Mouse (Mus musculus) bone marrow macrophage, adult 2 months (primary cell): ENCODE measurements around the gene Hipk3. TPM values are rescaled to one million over a fixed set of nuclear protein-coding genes. Genes with fewer than 3 reads are reported as not detected.

Experiments
- H3K27ac ChIP-seq: 2 replicates; pipeline ENCODE4 v1.5.1; 2012; ENCODE audit warnings: low read depth, low read length; ENCODE audit not compliant: insufficient read depth
- H3K4me1 ChIP-seq: 2 replicates; pipeline ENCODE4 v1.6.1; 2012; ENCODE audit warnings: low read length; ENCODE audit not compliant: control insufficient read depth, insufficient read depth
- H3K4me3 ChIP-seq: 2 replicates; pipeline ENCODE4 v1.5.1; 2012; ENCODE audit warnings: mild to moderate bottlenecking, low read length, moderate library complexity; ENCODE audit not compliant: insufficient read depth
- CTCF ChIP-seq: IDR thresholded peaks from 2 replicates; pipeline ENCODE4 v1.5.1; 2012; ENCODE audit warnings: low read depth, mild to moderate bottlenecking, low read length, moderate library complexity
- POLR2A ChIP-seq: IDR thresholded peaks from 2 replicates; pipeline ENCODE4 v1.6.1; 2012; ENCODE audit warnings: mild to moderate bottlenecking, low read depth, low read length, borderline replicate concordance
- polyA plus RNA-seq: library from polyadenylated mRNA; stranded (reverse); fragments of >200 nt; gene quantifications from 2 replicates; pipeline ENCODE4 v1.2.4, GENCODE M21; 2012; ENCODE audit not compliant: missing spikeins, insufficient read depth, insufficient read length

Gene Hipk3
- polyA plus RNA-seq: 30.9 and 36.2 TPM in 2 replicates

GRCm38 (mm10) chr2:104493951-104494800 is at the start of gene Hipk3:
Gene Hipk3, minus strand, starts transcription at chr2:104494446.
- H3K27ac ChIP-seq: peak within 1 kb of the TSS; percentile 95
- peak within 1 kb of the TSS; percentile 85 for H3K4me3 ChIP-seq
- H3K4me1 ChIP-seq: peaks cover 14% of the 10 kb centered on the region
- no peak for TF ChIP-seq CTCF
- no peak for TF ChIP-seq POLR2A

- Histone ChIP-seq H3K27ac (no peak overlapping the region), H3K4me3 (no peak overlapping the region), H3K4me1 (no peaks in the 10 kb centered on the region)
- no peak for TF ChIP-seq POLR2A
- TF ChIP-seq CTCF: no peak
These were observed 46.0 kb upstream of the Hipk3 start for GRCm38 (mm10) chr2:104540286-104540685.

- H3K4me1 ChIP-seq: no peaks in the 10 kb centered on the region
- TF ChIP-seq POLR2A (no peak), CTCF (no peak)
- H3K4me3 ChIP-seq: no peak overlapping the region
- no peak overlapping the region for H3K27ac ChIP-seq
These were observed 40.5 kb upstream of the Hipk3 start for GRCm38 (mm10) chr2:104534751-104535150.

- TF ChIP-seq CTCF (no peak), POLR2A (no peak)
These were observed 38.3 kb upstream of the Hipk3 start for GRCm38 (mm10) chr2:104532548-104532947.

GRCm38 (mm10) chr2:104526559-104526958 is 32.3 kb upstream of the Hipk3 start:
- no peak overlapping the region for H3K4me3 ChIP-seq
- no peaks in the 10 kb centered on the region for H3K4me1 ChIP-seq
- TF ChIP-seq POLR2A: no peak
- no peak for TF ChIP-seq CTCF
- no peak overlapping the region for H3K27ac ChIP-seq

More at GRCm38 (mm10) chr2:104532548-104532947, 38.3 kb upstream of the Hipk3 start:
- no peaks in the 10 kb centered on the region for H3K4me1 ChIP-seq
- no peak overlapping the region for H3K4me3 ChIP-seq
- H3K27ac ChIP-seq: no peak overlapping the region

GRCm38 (mm10) chr2:104525506-104525905 is 31.3 kb upstream of the Hipk3 start:
- no peak for TF ChIP-seq POLR2A
- no peak for TF ChIP-seq CTCF
- Histone ChIP-seq H3K4me1 (no peaks in the 10 kb centered on the region), H3K4me3 (no peak overlapping the region), H3K27ac (no peak overlapping the region)

GRCm38 (mm10) chr2:104511622-104512021 is 17.4 kb upstream of the Hipk3 start:
- Histone ChIP-seq H3K4me3 (no peak overlapping the region), H3K27ac (no peak overlapping the region), H3K4me1 (no peaks in the 10 kb centered on the region)
- no peak for TF ChIP-seq CTCF

GRCm38 (mm10) chr2:104502388-104502787 is 8.1 kb upstream of the Hipk3 start:
- Histone ChIP-seq H3K27ac (no peak overlapping the region), H3K4me1 (peaks cover 4% of the 10 kb centered on the region), H3K4me3 (no peak overlapping the region)
- TF ChIP-seq POLR2A (no peak), CTCF (no peak)

- Histone ChIP-seq H3K27ac (no peak overlapping the region), H3K4me1 (peaks cover 4% of the 10 kb centered on the region), H3K4me3 (no peak overlapping the region)
- no peak for TF ChIP-seq CTCF
- no peak for TF ChIP-seq POLR2A
These were observed 6.8 kb upstream of the Hipk3 start for GRCm38 (mm10) chr2:104501091-104501490.

- Histone ChIP-seq H3K27ac (no peak overlapping the region), H3K4me3 (no peak overlapping the region), H3K4me1 (peaks cover 8% of the 10 kb centered on the region)
- TF ChIP-seq CTCF (no peak), POLR2A (no peak)
These were observed 3.5 kb upstream of the Hipk3 start for GRCm38 (mm10) chr2:104497771-104498170.

- Histone ChIP-seq H3K4me3 (no peak overlapping the region), H3K4me1 (peaks cover 8% of the 10 kb centered on the region), H3K27ac (no peak overlapping the region)
- TF ChIP-seq POLR2A: no peak
- no peak for TF ChIP-seq CTCF
These were observed 3.0 kb upstream of the Hipk3 start for GRCm38 (mm10) chr2:104497231-104497630.
